Mouse (Mus musculus) heart, postnatal 0 days (tissue): ENCODE measurements around the gene Adamtsl4.

Experiments used
- CTCF ChIP-seq: IDR thresholded peaks from 2 replicates; pipeline ENCODE4 v1.5.1; 2016; ENCODE audit warnings: antibody characterized with exemption, control low read depth, low read depth
- EP300 ChIP-seq: IDR thresholded peaks from 2 replicates; pipeline ENCODE4 v1.6.1; 2016; ENCODE audit warnings: antibody characterized with exemption, low read depth

GRCm38 (mm10) chr3:95725863-95726262 is 38.1 kb upstream of the Adamtsl4 start:
- no peak for TF ChIP-seq CTCF
- TF ChIP-seq EP300: no peak
